In genomic region chr19:8984255-8984868, GRCm38 (mm10) we compare ENCODE assay signal across 8 mouse cellular contexts. TPM values are rescaled to one million over a fixed set of nuclear protein-coding genes. Genes with fewer than 3 reads are reported as not detected.
DNase-seq lines count a peak whose midpoint lies in the region; ATAC-seq and TF ChIP-seq lines count a peak whose summit lies in the region.

No protein-coding gene starts in this region.

- peak overlapping the region; percentile 51 for H3K4me2 ChIP-seq in forebrain, embryonic 13.5 days
- H3K4me2 ChIP-seq in liver, postnatal 0 days (ENCODE audit: low read depth, low read length), result no peak overlapping the region
- H3K4me2 ChIP-seq in neural tube, embryonic 12.5 days (replicated peaks), result peak overlapping the region; percentile 43

- peak overlapping the region; percentile 64 for H3K27ac ChIP-seq in forebrain, embryonic 13.5 days
- H3K27ac ChIP-seq in liver, postnatal 0 days (ENCODE audit: low read depth), result peak overlapping the region; percentile 52
- H3K27ac ChIP-seq in neural tube, embryonic 12.5 days, result no peak overlapping the region

- peak overlapping the region; percentile 34 for H3K9ac ChIP-seq in forebrain, embryonic 13.5 days
- H3K9ac ChIP-seq in liver, postnatal 0 days (replicated peaks), result no peak overlapping the region
- no peak overlapping the region for H3K9ac ChIP-seq in neural tube, embryonic 12.5 days

- ATAC-seq in forebrain, embryonic 13.5 days, result peak; percentile 76
- peak; percentile 58 for ATAC-seq in liver, postnatal 0 days
- peak; percentile 76 for ATAC-seq in neural tube, embryonic 12.5 days (ENCODE audit: low FRiP score, low read depth)
- ATAC-seq in cerebellum, adult (ENCODE audit: insufficient number of reproducible peaks, low FRiP score, low TSS enrichment), result no peak

- H3K27me3 ChIP-seq in forebrain, embryonic 13.5 days, result peaks cover 20% of the 10 kb centered on the region
- H3K27me3 ChIP-seq in liver, postnatal 0 days (ENCODE audit: insufficient read depth, low read length), result peaks cover 6% of the 10 kb centered on the region; the same call in 1 of the 2 replicates
- H3K27me3 ChIP-seq in neural tube, embryonic 12.5 days (replicated peaks), result peaks cover 20% of the 10 kb centered on the region

- H3K9me3 ChIP-seq in forebrain, embryonic 13.5 days (replicated peaks), result no peaks in the 10 kb centered on the region
- H3K9me3 ChIP-seq in liver, postnatal 0 days (ENCODE audit: low read length), result no peaks in the 10 kb centered on the region
- H3K9me3 ChIP-seq in neural tube, embryonic 12.5 days, result no peaks in the 10 kb centered on the region

- intact Hi-C loops in left cerebral cortex, postnatal 10 days (cut with DNase I), result no loop called here

- peaks cover 75% of the 10 kb centered on the region for H3K4me1 ChIP-seq in forebrain, embryonic 13.5 days
- H3K4me1 ChIP-seq in liver, postnatal 0 days (ENCODE audit: insufficient read depth), result peaks cover 49% of the 10 kb centered on the region
- H3K4me1 ChIP-seq in neural tube, embryonic 12.5 days, result peaks cover 49% of the 10 kb centered on the region

- WGBS in forebrain, embryonic 13.5 days, result 7% methylated on average over 7 of the region's 7 CpGs
- WGBS in liver, postnatal 0 days (ENCODE audit: insufficient replicate concordance), result 29% methylated on average over 7 of the region's 7 CpGs
- WGBS in neural tube, embryonic 12.5 days, result 9% methylated on average over 7 of the region's 7 CpGs

- no peak for TF ChIP-seq CTCF in liver, postnatal 0 days (IDR thresholded peaks at IDR 0.05; ENCODE audit: low read depth)

- peak overlapping the region; percentile 6; the same call in 1 of the 2 replicates for H3K4me3 ChIP-seq in forebrain, embryonic 13.5 days
- no peak overlapping the region for H3K4me3 ChIP-seq in liver, postnatal 0 days (ENCODE audit: low read depth, low read length)
- H3K4me3 ChIP-seq in neural tube, embryonic 12.5 days, result 0 out of 2 replicates have a peak overlapping the region, but pooled peaks have one; percentile 5

- peaks cover 21% of the 10 kb centered on the region for H3K36me3 ChIP-seq in forebrain, embryonic 13.5 days (ENCODE audit: poor library complexity, severe bottlenecking)
- peaks cover 4% of the 10 kb centered on the region for H3K36me3 ChIP-seq in liver, postnatal 0 days (replicated peaks; ENCODE audit: insufficient read depth, low read length)
- H3K36me3 ChIP-seq in neural tube, embryonic 12.5 days, result peaks cover 15% of the 10 kb centered on the region; the same call in 1 of the 2 replicates

- DNase-seq in left cerebral cortex, postnatal 10 days (ENCODE audit: extremely low spot score in 1 of 2, low spot score in 2 of 2), result peak; percentile 78 to 89
- no peak for DNase-seq in left cerebral cortex, adult 11 months (ENCODE audit: low spot score)
- DNase-seq in adipocyte (ENCODE audit: low spot score), result peak; percentile 81
- peak; percentile 84 for DNase-seq in heart, postnatal 4 days
- peak; percentile 63 for DNase-seq in liver, postnatal 0 days

- TF ChIP-seq EP300 in liver, postnatal 0 days (IDR thresholded peaks at IDR 0.05; ENCODE audit: low read depth), result no peak

RNA-seq across cellular contexts. Expression of gene Ahnak, which starts 4.7 kb away (rescaled TPM):
- 10 to 100 TPM; 14.5 to 17.8 TPM for total RNA-seq in left cerebral cortex, postnatal 10 days (2021)
- 2.8 and 3.0 TPM in 2 replicates for polyA plus RNA-seq in forebrain, embryonic 13.5 days (2015; fragmentation: Nextera tagmentation; extraction: Ambion mirVana)
- 100 to 1,000 TPM; 303 to 328 TPM for total RNA-seq in heart, postnatal 4 days (2021)
- polyA plus RNA-seq in liver, postnatal 0 days (2015; fragmentation: Nextera tagmentation; extraction: Ambion mirVana), result 3.5 and 4.0 TPM in 2 replicates
- 5.0 and 6.3 TPM in 2 replicates for polyA plus RNA-seq in neural tube, embryonic 12.5 days (2016; fragmentation: Nextera tagmentation; extraction: Ambion mirVana)

RNA-seq across cellular contexts. Expression of gene Eef1g, which starts 17.5 kb away (rescaled TPM):
- total RNA-seq in left cerebral cortex, postnatal 10 days (2021), result 100 to 1,000 TPM; 228 to 251 TPM
- polyA plus RNA-seq in forebrain, embryonic 13.5 days (2015; fragmentation: Nextera tagmentation; extraction: Ambion mirVana), result 369 and 373 TPM in 2 replicates
- 100 to 1,000 TPM; 357 to 371 TPM for total RNA-seq in heart, postnatal 4 days (2021)
- 129 and 134 TPM in 2 replicates for polyA plus RNA-seq in liver, postnatal 0 days (2015; fragmentation: Nextera tagmentation; extraction: Ambion mirVana)
- polyA plus RNA-seq in neural tube, embryonic 12.5 days (2016; fragmentation: Nextera tagmentation; extraction: Ambion mirVana), result 360 and 361 TPM in 2 replicates

RNA-seq across cellular contexts. Expression of gene Tut1, which starts 30.7 kb away (rescaled TPM):
- 10 to 100 TPM; 14.6 to 16.0 TPM for total RNA-seq in left cerebral cortex, postnatal 10 days (2021)
- 35.3 and 36.7 TPM in 2 replicates for polyA plus RNA-seq in forebrain, embryonic 13.5 days (2015; fragmentation: Nextera tagmentation; extraction: Ambion mirVana)
- 1 to 10 TPM; 8.3 to 9.6 TPM for total RNA-seq in heart, postnatal 4 days (2021)
- 9.0 and 10.7 TPM in 2 replicates for polyA plus RNA-seq in liver, postnatal 0 days (2015; fragmentation: Nextera tagmentation; extraction: Ambion mirVana)
- 32.5 and 34.6 TPM in 2 replicates for polyA plus RNA-seq in neural tube, embryonic 12.5 days (2016; fragmentation: Nextera tagmentation; extraction: Ambion mirVana)

RNA-seq across cellular contexts. Expression of gene Mta2, which starts 42.7 kb away (rescaled TPM):
- 10 to 100 TPM; 50.2 to 52.4 TPM for total RNA-seq in left cerebral cortex, postnatal 10 days (2021)
- polyA plus RNA-seq in forebrain, embryonic 13.5 days (2015; fragmentation: Nextera tagmentation; extraction: Ambion mirVana), result 178 and 180 TPM in 2 replicates
- total RNA-seq in heart, postnatal 4 days (2021), result 10 to 100 TPM; 62.5 to 63.8 TPM
- 43.0 and 45.7 TPM in 2 replicates for polyA plus RNA-seq in liver, postnatal 0 days (2015; fragmentation: Nextera tagmentation; extraction: Ambion mirVana)
- polyA plus RNA-seq in neural tube, embryonic 12.5 days (2016; fragmentation: Nextera tagmentation; extraction: Ambion mirVana), result 175 and 177 TPM in 2 replicates

RNA-seq across cellular contexts. Expression of gene Eml3, which starts 55.0 kb away (rescaled TPM):
- total RNA-seq in left cerebral cortex, postnatal 10 days (2021), result 1 to 10 TPM; 7.5 to 8.5 TPM
- 8.9 and 9.6 TPM in 2 replicates for polyA plus RNA-seq in forebrain, embryonic 13.5 days (2015; fragmentation: Nextera tagmentation; extraction: Ambion mirVana)
- total RNA-seq in heart, postnatal 4 days (2021), result 10 to 100 TPM; 15.4 to 16.6 TPM
- 8.0 and 9.5 TPM in 2 replicates for polyA plus RNA-seq in liver, postnatal 0 days (2015; fragmentation: Nextera tagmentation; extraction: Ambion mirVana)
- 14.1 and 14.3 TPM in 2 replicates for polyA plus RNA-seq in neural tube, embryonic 12.5 days (2016; fragmentation: Nextera tagmentation; extraction: Ambion mirVana)
